Mouse (Mus musculus): ENCODE data around the gene Kmo. TPM values are rescaled to one million over a fixed set of nuclear protein-coding genes. Genes with fewer than 3 reads are reported as not detected.

Gene Kmo
- 0.14 and 0.31 TPM in 2 replicates for polyA plus RNA-seq (2014; fragmentation: Nextera tagmentation; extraction: Ambion mirVana)

DNA sequence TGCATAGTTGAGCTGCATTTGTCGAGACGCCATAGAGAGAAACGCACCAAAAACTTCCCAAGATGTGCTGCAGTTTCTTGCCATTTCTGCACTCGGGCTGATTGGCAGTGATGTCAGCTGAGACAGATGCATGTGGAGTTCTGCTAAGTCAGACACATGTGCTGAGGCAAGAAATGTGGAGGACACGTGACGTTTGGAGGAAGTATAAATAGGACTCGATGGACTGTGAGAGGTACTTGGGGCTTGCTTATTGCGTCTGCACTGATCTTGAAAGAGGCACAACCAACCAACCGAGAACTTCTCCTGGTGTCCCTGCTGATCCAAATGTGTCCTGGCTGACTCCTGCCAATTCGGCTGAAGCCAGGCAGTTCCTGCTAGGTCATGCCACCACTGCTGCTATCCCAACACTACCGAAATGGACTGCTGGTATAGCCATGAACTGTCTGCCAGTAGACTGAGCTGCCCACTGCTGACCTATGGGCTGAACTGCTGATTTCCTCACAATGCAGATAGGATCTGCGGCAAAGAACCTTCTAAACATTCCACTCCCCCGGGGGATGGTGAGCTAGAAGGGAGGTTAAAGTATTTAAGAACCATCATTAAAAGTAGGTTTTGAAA, at the start of gene Kmo:
TSS of gene Kmo (plus strand) at position 568 of the 618 bp plus-strand sequence.
- Histone ChIP-seq H3K9me3 (ENCODE audit: control insufficient read depth, low read length) (no peaks in the 10 kb centered on the region), H3K4me1 (replicated peaks; ENCODE audit: control insufficient read depth, insufficient read depth, low read length) (peaks cover 8% of the 10 kb centered on the region), H3K9ac (no peak within 1 kb of the TSS), H3K27ac (no peak within 1 kb of the TSS), H3K27me3 (ENCODE audit: control insufficient read depth, insufficient read depth, low read length) (no peaks in the 10 kb centered on the region), H3K4me3 (replicated peaks; ENCODE audit: low read length) (no peak within 1 kb of the TSS), H3K36me3 (replicated peaks; ENCODE audit: control insufficient read depth, insufficient read depth) (peaks cover 43% of the 10 kb centered on the region), H3K4me2 (replicated peaks) (no peak within 1 kb of the TSS)
- 94% methylated on average over 13 of the region's 13 CpGs for WGBS
- no peak for DNase-seq (ENCODE audit: low spot score)
- no peak for ATAC-seq (ENCODE audit: low FRiP score)

DNA sequence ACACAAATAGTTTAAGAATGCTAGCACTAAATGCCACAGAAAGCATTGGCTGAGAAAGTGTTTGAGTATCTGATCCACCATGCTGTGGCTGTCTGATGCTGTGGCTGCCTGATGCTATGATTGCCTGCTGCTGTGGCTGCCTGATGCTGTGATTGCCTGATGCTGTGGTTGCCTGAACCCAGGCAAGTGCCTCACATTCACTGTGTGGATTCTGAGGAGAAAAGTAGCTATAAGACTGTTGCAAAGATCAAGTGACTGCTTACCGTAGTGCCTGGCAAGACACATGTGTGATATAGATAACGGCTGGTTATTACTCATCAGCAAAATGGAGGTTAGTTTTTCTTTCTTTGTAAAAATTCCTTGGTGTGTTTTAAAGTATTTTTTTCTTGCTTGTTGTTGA, 46.1 kb upstream of the Kmo start:
- 90% methylated on average over 2 of the region's 2 CpGs for WGBS
- no peak for ATAC-seq (ENCODE audit: low FRiP score)

DNA sequence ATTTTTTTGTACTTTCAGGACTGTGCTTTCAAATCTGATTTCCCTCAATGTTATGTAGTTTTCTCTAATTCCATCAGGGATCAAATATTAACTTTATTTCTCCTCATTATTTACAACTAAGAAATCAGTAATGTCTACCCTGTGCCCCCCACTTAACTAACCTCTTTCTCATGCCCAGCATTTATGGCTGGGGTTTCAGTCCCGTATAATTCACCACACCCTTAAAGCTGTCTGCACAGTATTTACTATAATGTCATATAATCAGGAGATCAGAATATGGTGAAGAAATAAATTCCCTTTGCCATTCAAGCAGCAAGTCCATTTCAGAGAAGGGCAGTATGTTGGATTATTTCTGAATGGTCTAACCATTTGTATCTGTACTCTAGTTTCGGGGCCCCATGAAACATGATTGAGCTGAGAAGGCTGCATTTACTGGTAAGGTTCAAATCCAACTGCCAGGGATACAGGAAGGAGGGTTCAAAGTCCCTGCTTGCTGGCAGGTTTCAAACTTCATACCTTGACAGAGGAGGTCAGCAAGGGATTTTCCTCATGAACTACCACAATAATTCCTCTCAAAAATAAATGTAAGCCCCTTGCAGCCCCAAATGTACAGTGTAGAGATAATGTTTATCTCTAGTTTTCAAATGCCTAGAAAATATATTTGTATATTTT, 41.6 kb upstream of the Kmo start:
- WGBS = 86% methylated on average over 2 of the region's 2 CpGs

More for the DNA sequence above, 46.1 kb upstream of the Kmo start:
- no peak overlapping the region for H3K9ac ChIP-seq
- no peak overlapping the region for H3K4me2 ChIP-seq (replicated peaks)
- no peak overlapping the region for H3K4me3 ChIP-seq (replicated peaks; ENCODE audit: low read length)
- H3K27ac ChIP-seq = no peak overlapping the region
- H3K36me3 ChIP-seq (replicated peaks; ENCODE audit: control insufficient read depth, insufficient read depth) = no peaks in the 10 kb centered on the region
- no peaks in the 10 kb centered on the region for H3K4me1 ChIP-seq (replicated peaks; ENCODE audit: control insufficient read depth, insufficient read depth, low read length)
- DNase-seq (ENCODE audit: low spot score) = no peak
- H3K27me3 ChIP-seq (ENCODE audit: control insufficient read depth, insufficient read depth, low read length) = no peaks in the 10 kb centered on the region
- H3K9me3 ChIP-seq (ENCODE audit: control insufficient read depth, low read length) = no peaks in the 10 kb centered on the region

DNA sequence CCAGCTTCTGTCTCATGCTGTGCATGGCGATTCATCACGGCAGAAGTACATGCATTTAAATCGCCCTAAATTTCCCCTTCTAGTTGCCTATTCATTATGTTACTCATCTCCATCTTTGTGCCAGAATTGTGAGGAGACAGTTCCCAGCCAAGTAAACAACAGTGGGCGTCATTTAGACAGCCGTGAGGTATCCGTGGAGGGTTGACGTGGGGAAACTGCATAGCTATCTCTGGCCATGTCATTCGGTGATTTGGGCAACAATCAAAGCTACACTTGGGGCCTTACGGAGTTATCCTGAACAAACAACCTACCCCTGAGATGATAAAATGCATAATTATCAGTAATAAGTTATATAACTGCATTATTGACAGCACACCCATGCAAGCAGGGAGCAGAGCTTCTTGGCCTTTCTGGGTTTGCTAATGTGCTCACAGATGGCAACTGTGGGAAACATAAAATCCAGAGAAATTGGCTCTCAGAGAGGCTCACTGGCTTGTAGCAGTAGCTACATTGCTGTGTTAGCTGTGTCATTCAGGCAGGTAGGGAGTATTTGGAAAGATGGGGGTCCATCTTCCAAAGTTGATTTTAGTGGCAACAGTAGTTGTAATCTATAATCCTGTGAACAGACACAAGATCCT, 40.5 kb upstream of the Kmo start:
- Histone ChIP-seq H3K4me1 (replicated peaks; ENCODE audit: control insufficient read depth, insufficient read depth, low read length) (no peaks in the 10 kb centered on the region), H3K27ac (no peak overlapping the region), H3K4me2 (replicated peaks) (no peak overlapping the region), H3K4me3 (replicated peaks; ENCODE audit: low read length) (no peak overlapping the region), H3K27me3 (ENCODE audit: control insufficient read depth, insufficient read depth, low read length) (no peaks in the 10 kb centered on the region), H3K36me3 (replicated peaks; ENCODE audit: control insufficient read depth, insufficient read depth) (no peaks in the 10 kb centered on the region), H3K9me3 (ENCODE audit: control insufficient read depth, low read length) (no peaks in the 10 kb centered on the region), H3K9ac (no peak overlapping the region)
- ATAC-seq (ENCODE audit: low FRiP score) (no peak), DNase-seq (ENCODE audit: low spot score) (no peak)
- WGBS = 66% methylated on average over 9 of the region's 9 CpGs

More for the DNA sequence above, 41.6 kb upstream of the Kmo start:
- H3K4me3 ChIP-seq (replicated peaks; ENCODE audit: low read length) = no peak overlapping the region
- H3K9ac ChIP-seq = no peak overlapping the region
- no peak overlapping the region for H3K4me2 ChIP-seq (replicated peaks)
- H3K36me3 ChIP-seq (replicated peaks; ENCODE audit: control insufficient read depth, insufficient read depth) = no peaks in the 10 kb centered on the region
- H3K27ac ChIP-seq = no peak overlapping the region
- no peak for DNase-seq (ENCODE audit: low spot score)
- H3K27me3 ChIP-seq (ENCODE audit: control insufficient read depth, insufficient read depth, low read length) = no peaks in the 10 kb centered on the region
- H3K9me3 ChIP-seq (ENCODE audit: control insufficient read depth, low read length) = no peaks in the 10 kb centered on the region
- no peaks in the 10 kb centered on the region for H3K4me1 ChIP-seq (replicated peaks; ENCODE audit: control insufficient read depth, insufficient read depth, low read length)
- ATAC-seq (ENCODE audit: low FRiP score) = no peak

DNA sequence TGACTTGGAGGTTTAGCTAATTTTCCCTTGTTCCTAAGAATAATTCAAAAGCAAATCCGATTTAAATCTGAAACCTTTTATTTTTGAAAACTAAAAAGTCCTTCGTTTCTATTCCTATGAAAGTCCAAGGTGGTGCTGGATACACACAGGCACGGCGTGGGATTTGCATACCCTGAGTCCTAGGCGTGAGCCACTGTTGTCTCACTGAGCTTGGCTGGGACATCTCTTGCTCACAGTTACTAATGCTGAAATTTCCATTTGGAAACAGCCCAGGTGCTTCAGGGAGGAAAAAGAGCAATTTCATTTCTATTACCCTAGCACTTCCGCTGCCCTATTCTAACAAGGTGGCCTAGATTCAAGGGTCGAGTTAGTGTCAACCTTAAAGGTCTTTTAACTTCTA, 39.8 kb upstream of the Kmo start:
- H3K9me3 ChIP-seq (ENCODE audit: control insufficient read depth, low read length) = no peaks in the 10 kb centered on the region
- no peak overlapping the region for H3K9ac ChIP-seq
- 93% methylated on average over 7 of the region's 7 CpGs for WGBS
- no peaks in the 10 kb centered on the region for H3K36me3 ChIP-seq (replicated peaks; ENCODE audit: control insufficient read depth, insufficient read depth)
- no peak overlapping the region for H3K27ac ChIP-seq
- no peak for DNase-seq (ENCODE audit: low spot score)
- ATAC-seq (ENCODE audit: low FRiP score) = no peak
- H3K4me2 ChIP-seq (replicated peaks) = no peak overlapping the region
- no peak overlapping the region for H3K4me3 ChIP-seq (replicated peaks; ENCODE audit: low read length)
- no peaks in the 10 kb centered on the region for H3K4me1 ChIP-seq (replicated peaks; ENCODE audit: control insufficient read depth, insufficient read depth, low read length)
- H3K27me3 ChIP-seq (ENCODE audit: control insufficient read depth, insufficient read depth, low read length) = no peaks in the 10 kb centered on the region

DNA sequence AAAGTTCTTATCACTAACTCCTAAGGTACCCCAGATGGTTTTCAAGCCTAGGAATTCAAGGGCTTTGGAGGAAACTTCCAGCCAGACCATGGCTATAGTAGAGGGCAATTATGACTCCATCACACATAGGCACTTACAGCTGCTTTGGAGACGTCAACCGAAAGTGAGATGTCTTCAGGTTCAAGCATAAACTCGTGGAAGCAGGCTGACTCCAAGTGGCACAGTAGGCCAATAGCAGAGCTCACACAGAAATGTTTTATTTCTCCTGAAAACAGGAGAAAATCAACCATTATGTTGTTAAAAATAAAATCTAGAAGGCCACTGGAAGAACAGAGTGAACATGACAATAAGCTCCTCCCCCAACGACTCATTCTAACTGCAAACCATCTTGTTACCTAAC, 37.4 kb upstream of the Kmo start:
- ATAC-seq (ENCODE audit: low FRiP score) = no peak
- H3K27me3 ChIP-seq (ENCODE audit: control insufficient read depth, insufficient read depth, low read length) = no peaks in the 10 kb centered on the region
- H3K9me3 ChIP-seq (ENCODE audit: control insufficient read depth, low read length) = no peaks in the 10 kb centered on the region
- no peak overlapping the region for H3K4me3 ChIP-seq (replicated peaks; ENCODE audit: low read length)
- no peak overlapping the region for H3K4me2 ChIP-seq (replicated peaks)
- DNase-seq (ENCODE audit: low spot score) = no peak
- H3K27ac ChIP-seq = no peak overlapping the region
- no peaks in the 10 kb centered on the region for H3K4me1 ChIP-seq (replicated peaks; ENCODE audit: control insufficient read depth, insufficient read depth, low read length)
- no peak overlapping the region for H3K9ac ChIP-seq
- H3K36me3 ChIP-seq (replicated peaks; ENCODE audit: control insufficient read depth, insufficient read depth) = no peaks in the 10 kb centered on the region
- WGBS = 89% methylated on average over 4 of the region's 4 CpGs

DNA sequence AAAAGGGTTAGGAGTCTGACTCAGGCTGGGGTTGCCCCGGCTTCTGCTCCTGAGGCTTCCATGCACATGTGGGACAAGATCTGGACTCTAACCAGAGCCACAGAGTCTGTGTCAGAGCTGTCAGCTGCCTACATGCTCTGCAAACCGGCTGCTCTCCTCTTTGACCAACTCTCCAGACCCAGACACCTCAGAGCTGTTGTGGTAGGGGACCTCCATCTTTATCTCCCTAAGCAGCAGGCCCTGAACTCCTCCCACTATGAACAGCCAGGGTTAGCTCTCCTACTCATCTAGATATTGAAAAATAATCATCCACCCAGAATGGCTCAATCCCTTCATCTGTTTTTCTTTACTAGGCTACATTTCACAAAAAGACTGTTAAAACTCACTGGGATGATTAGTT, 34.9 kb upstream of the Kmo start:
- Histone ChIP-seq H3K27me3 (ENCODE audit: control insufficient read depth, insufficient read depth, low read length) (no peaks in the 10 kb centered on the region), H3K27ac (no peak overlapping the region), H3K4me2 (replicated peaks) (no peak overlapping the region), H3K9me3 (ENCODE audit: control insufficient read depth, low read length) (no peaks in the 10 kb centered on the region), H3K9ac (no peak overlapping the region), H3K36me3 (replicated peaks; ENCODE audit: control insufficient read depth, insufficient read depth) (no peaks in the 10 kb centered on the region), H3K4me3 (replicated peaks; ENCODE audit: low read length) (no peak overlapping the region), H3K4me1 (replicated peaks; ENCODE audit: control insufficient read depth, insufficient read depth, low read length) (no peaks in the 10 kb centered on the region)
- ATAC-seq (ENCODE audit: low FRiP score) = no peak
- whole genome bisulfite sequencing = 70% methylated on average over 2 of the region's 2 CpGs
- DNase-seq (ENCODE audit: low spot score) = no peak

DNA sequence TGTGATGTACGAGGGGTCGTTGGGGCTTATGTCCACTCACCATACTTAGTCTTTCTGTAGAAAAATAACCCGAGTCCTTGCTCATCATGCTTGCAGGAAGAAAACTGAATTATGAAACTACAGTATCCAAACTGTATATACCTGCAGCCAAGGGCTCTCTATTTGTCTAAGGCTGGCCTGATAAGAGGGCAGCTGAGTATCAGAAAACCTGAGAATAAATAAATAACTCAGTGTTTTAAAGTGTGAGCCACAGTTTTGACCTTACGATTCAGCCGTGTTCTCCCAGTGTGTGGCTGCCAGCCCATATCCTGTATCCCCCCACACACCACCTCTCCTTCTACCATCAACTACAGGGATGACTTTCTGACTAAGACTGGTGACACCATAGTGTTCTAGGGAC, 33.5 kb upstream of the Kmo start:
- no peak overlapping the region for H3K9ac ChIP-seq
- WGBS = 92% methylated on average over 5 of the region's 5 CpGs

DNA sequence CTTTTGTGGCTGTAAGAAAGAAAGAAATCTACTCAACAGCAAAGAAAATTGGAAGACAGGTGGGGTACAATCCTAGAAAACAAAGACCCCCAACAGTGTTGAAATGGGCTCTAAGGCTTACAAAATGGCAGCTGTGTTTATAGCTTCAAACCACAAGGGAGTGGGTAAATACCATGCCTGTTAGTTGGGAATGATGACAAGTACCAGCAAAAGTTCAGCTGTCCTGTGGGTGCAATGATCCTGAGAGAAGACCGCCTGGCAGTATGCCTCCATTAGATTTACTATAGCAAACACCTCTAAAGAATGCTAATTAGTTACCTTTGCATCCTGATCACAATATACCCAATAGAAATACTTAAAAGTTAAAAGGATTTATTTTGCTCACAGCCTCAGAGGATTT, 27.3 kb upstream of the Kmo start:
- peaks cover 13% of the 10 kb centered on the region; the same call in 1 of the 2 replicates for H3K9me3 ChIP-seq (ENCODE audit: control insufficient read depth, low read length)
- no peaks in the 10 kb centered on the region for H3K4me1 ChIP-seq (replicated peaks; ENCODE audit: control insufficient read depth, insufficient read depth, low read length)
- H3K4me3 ChIP-seq (replicated peaks; ENCODE audit: low read length) = no peak overlapping the region
- WGBS = 86% methylated on average over 1 of the region's 1 CpGs
- no peak overlapping the region for H3K9ac ChIP-seq
- H3K27ac ChIP-seq = no peak overlapping the region
- no peaks in the 10 kb centered on the region for H3K36me3 ChIP-seq (replicated peaks; ENCODE audit: control insufficient read depth, insufficient read depth)
- DNase-seq (ENCODE audit: low spot score) (no peak), ATAC-seq (ENCODE audit: low FRiP score) (no peak)
- no peak overlapping the region for H3K4me2 ChIP-seq (replicated peaks)
- H3K27me3 ChIP-seq (ENCODE audit: control insufficient read depth, insufficient read depth, low read length) = no peaks in the 10 kb centered on the region

More for the DNA sequence above, 33.5 kb upstream of the Kmo start:
- no peak overlapping the region for H3K4me3 ChIP-seq (replicated peaks; ENCODE audit: low read length)
- H3K27ac ChIP-seq = no peak overlapping the region
- no peak overlapping the region for H3K4me2 ChIP-seq (replicated peaks)
- ATAC-seq (ENCODE audit: low FRiP score) (no peak), DNase-seq (ENCODE audit: low spot score) (no peak)
- no peaks in the 10 kb centered on the region for H3K9me3 ChIP-seq (ENCODE audit: control insufficient read depth, low read length)
- H3K4me1 ChIP-seq (replicated peaks; ENCODE audit: control insufficient read depth, insufficient read depth, low read length) = no peaks in the 10 kb centered on the region
- H3K36me3 ChIP-seq (replicated peaks; ENCODE audit: control insufficient read depth, insufficient read depth) = no peaks in the 10 kb centered on the region
- H3K27me3 ChIP-seq (ENCODE audit: control insufficient read depth, insufficient read depth, low read length) = no peaks in the 10 kb centered on the region

Data from hindbrain, embryonic 14.5 days (tissue).